Mouse (Mus musculus): ENCODE results near the gene Tmem132b. TPM values are rescaled to one million over a fixed set of nuclear protein-coding genes. Genes with fewer than 3 reads are reported as not detected.
"Not testable (repeated sequence)": the region's sequence is repeated elsewhere in the genome, so short reads cannot be mapped to it uniquely, and the experiment has no call there.

Gene Tmem132b
- 0.31 and 0.38 TPM in 2 replicates for polyA plus RNA-seq (2014; fragmentation: Nextera tagmentation; extraction: Ambion mirVana)

DNA sequence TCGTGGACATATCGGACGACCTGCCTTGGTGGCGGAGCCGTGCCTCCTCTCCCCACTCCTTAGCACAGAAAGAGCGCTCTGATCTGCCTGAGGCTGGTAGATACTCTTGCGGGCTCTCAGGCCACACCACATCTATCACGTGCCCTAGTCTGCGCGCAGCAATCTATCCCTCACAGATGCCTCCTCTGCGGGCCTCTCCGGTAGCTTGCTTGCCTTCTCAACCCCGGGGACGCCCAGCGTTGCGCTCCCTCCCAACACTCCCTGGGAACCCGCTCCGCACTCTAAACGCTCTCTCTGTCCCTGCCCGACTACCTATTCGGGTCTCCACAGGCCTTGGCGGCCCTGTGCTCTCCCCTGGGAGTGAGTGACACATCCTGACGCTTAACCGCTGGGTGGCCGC, at the start of gene Tmem132b:
Tmem132b (plus strand) TSS at position 141 of the 400 bp plus-strand sequence.
- DNase-seq (ENCODE audit: low spot score): peak; percentile 19
- no peak for ATAC-seq (ENCODE audit: low read depth)
- peaks cover 79% of the 10 kb centered on the region for H3K27me3 ChIP-seq (replicated peaks; ENCODE audit: control insufficient read depth, insufficient read depth, low read length)
- H3K4me2 ChIP-seq (ENCODE audit: low read depth, low read length): peak within 1 kb of the TSS; percentile 93
- WGBS: under 1% methylated on average over 15 of the region's 25 CpGs
- 0 out of 2 replicates have a peak, but pooled peaks cover 1% of the 10 kb centered on the region for H3K9me3 ChIP-seq (ENCODE audit: control insufficient read depth, low read length)
- peaks cover 6% of the 10 kb centered on the region; the same call in 1 of the 2 replicates for H3K4me1 ChIP-seq (ENCODE audit: control insufficient read depth, insufficient read depth, low read length)
- no peaks in the 10 kb centered on the region for H3K36me3 ChIP-seq (ENCODE audit: control insufficient read depth, insufficient read depth, low read length)
- H3K9ac ChIP-seq (ENCODE audit: low read depth, low read length): peak within 1 kb of the TSS; percentile 56
- H3K27ac ChIP-seq (replicated peaks; ENCODE audit: low read depth, low read length): no peak within 1 kb of the TSS
- H3K4me3 ChIP-seq (ENCODE audit: low read depth, low read length): peak within 1 kb of the TSS; percentile 48

DNA sequence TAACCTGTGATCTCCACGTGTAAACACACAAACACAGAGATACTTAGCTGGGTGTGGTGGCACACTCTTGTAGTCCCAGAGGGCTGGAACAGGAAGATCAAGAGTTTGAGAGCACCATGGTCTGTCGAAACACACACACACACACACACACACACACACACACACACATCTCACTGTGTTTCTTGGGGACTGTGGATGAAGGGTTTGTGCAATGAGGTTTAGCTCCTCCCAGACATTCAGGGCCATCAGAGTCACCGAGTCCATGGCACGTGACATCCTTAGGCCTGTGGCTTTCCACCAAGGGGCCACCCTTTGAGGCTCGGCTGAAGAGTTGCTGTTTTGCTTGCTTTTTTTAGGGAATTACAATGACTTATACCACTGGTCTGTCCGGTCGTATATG, 49.1 kb upstream of the Tmem132b start:
- Histone ChIP-seq H3K27ac (replicated peaks; ENCODE audit: low read depth, low read length) (no peak overlapping the region), H3K4me2 (ENCODE audit: low read depth, low read length) (no peak overlapping the region), H3K9me3 (ENCODE audit: control insufficient read depth, low read length) (no peaks in the 10 kb centered on the region), H3K27me3 (replicated peaks; ENCODE audit: control insufficient read depth, insufficient read depth, low read length) (no peaks in the 10 kb centered on the region), H3K36me3 (ENCODE audit: control insufficient read depth, insufficient read depth, low read length) (peaks cover 29% of the 10 kb centered on the region), H3K4me3 (ENCODE audit: low read depth, low read length) (no peak overlapping the region), H3K4me1 (ENCODE audit: control insufficient read depth, insufficient read depth, low read length) (no peaks in the 10 kb centered on the region), H3K9ac (ENCODE audit: low read depth, low read length) (no peak overlapping the region)
- no peak for DNase-seq (ENCODE audit: low spot score)
- ATAC-seq (ENCODE audit: low read depth): no peak
- 89% methylated on average over 7 of the region's 7 CpGs for WGBS

DNA sequence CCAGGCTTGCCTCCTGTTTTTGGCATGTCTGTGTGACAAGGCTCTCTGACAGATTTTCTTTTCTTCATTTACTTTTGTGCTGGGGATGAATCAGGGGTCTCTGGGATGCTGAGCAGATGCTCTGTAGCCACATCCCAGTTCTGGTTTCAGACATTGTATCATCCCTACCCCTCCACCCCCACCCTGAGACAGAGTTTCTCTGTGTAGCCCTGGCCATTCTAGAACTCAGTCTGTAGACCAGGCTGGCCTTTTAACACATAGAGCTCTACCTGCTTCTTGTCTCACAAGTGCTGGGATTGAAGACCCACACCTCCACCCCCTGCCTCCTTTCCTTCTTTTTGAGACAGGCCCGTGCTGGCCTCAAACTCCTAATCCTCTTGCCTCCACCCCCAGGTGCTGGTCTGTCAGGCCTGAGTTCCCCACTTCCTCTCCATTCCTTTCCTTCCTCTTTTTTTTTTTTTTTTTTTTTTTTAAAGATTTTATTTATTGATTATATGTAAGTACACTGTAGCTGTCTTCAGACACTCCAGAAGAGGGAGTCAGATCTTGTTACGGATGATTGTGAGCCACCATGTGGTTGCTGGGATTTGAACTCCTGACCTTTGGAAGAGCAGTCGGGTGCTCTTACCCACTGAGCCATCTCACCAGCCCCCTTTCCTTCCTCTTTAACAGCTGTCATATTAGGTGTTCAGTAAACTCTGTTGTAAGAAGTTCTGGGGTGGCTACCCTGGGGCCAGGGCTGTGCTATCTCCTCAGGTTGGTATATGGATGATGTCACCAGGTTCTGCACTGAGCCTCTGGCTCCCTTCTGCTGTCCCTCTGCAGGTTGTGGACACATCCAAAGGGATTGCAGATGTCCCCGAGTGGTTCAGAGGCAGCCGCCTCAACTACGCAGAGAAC, 47.6 kb upstream of the Tmem132b start:
- H3K4me3 ChIP-seq (ENCODE audit: low read depth, low read length): no peak overlapping the region
- no peak overlapping the region for H3K4me2 ChIP-seq (ENCODE audit: low read depth, low read length)
- ATAC-seq (ENCODE audit: low read depth): no peak
- no peaks in the 10 kb centered on the region for H3K9me3 ChIP-seq (ENCODE audit: control insufficient read depth, low read length)
- H3K4me1 ChIP-seq (ENCODE audit: control insufficient read depth, insufficient read depth, low read length): no peaks in the 10 kb centered on the region
- H3K9ac ChIP-seq (ENCODE audit: low read depth, low read length): no peak overlapping the region
- no peaks in the 10 kb centered on the region for H3K27me3 ChIP-seq (replicated peaks; ENCODE audit: control insufficient read depth, insufficient read depth, low read length)
- WGBS: 80% methylated on average over 5 of the region's 6 CpGs
- H3K27ac ChIP-seq (replicated peaks; ENCODE audit: low read depth, low read length): no peak overlapping the region
- no peak for DNase-seq (ENCODE audit: low spot score)
- peaks cover 31% of the 10 kb centered on the region for H3K36me3 ChIP-seq (ENCODE audit: control insufficient read depth, insufficient read depth, low read length)

DNA sequence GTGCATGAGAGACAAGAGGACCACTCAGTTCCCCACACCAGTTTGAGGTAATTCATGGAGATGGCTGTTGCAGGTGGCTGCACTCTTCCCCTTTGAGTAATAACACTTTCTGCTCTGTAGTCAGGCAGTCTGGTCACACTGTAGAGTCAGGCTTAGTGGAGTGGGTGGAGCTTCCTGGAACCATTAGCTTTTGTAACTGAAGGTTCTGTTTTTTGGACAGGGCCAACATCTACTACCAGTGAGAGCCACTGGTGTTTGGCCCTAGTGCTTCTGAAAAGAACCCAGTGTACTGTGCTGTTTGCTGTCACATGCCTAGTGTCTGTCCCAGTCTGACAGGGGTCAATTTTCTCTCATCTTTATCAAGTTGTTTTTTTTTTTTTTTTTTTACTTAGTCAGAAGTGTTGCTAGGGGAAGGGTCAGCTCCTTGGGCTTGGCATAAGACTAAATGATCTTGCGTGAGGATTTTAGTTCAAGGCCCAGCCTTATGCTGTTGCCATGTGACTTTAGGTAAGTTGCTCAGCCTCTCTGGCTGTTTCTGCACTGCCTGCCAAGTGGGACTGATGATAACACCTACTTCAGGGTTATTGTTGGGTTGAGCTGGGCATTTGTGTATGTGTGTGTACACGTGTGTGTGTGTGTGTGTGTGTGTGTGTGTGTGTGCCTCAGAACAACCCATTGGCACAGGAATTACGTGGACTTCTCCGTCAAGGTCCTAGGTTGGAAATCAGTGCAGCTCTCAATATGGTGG, 46.4 kb upstream of the Tmem132b start:
- Histone ChIP-seq H3K27ac (replicated peaks; ENCODE audit: low read depth, low read length) (no peak overlapping the region), H3K4me1 (ENCODE audit: control insufficient read depth, insufficient read depth, low read length) (no peaks in the 10 kb centered on the region), H3K9ac (ENCODE audit: low read depth, low read length) (no peak overlapping the region), H3K4me2 (ENCODE audit: low read depth, low read length) (no peak overlapping the region), H3K36me3 (ENCODE audit: control insufficient read depth, insufficient read depth, low read length) (peaks cover 40% of the 10 kb centered on the region), H3K27me3 (replicated peaks; ENCODE audit: control insufficient read depth, insufficient read depth, low read length) (no peaks in the 10 kb centered on the region), H3K9me3 (ENCODE audit: control insufficient read depth, low read length) (no peaks in the 10 kb centered on the region), H3K4me3 (ENCODE audit: low read depth, low read length) (no peak overlapping the region)
- ATAC-seq (ENCODE audit: low read depth) (no peak), DNase-seq (ENCODE audit: low spot score) (no peak)
- 92% methylated on average over 4 of the region's 4 CpGs for WGBS

DNA sequence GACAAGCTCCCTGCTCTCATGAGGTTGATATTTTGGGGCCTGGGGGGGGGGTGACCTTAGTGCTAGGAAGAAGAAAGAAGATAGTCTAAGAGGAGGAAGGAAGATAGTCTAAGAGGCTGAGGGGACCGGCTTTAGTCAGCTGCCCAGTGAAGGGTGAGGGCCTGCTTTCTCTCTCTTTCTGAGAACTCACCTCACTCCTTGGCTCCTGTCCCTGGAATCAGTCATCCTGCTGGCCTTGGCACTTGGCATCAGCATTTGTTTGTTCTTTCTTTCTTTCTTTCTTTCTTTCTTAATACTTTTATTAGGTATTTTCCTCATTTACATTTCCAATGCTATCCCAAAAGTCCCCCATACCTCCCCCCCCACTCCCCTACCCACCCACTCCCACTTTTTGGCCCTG, 45.5 kb upstream of the Tmem132b start:
- no peak overlapping the region for H3K4me2 ChIP-seq (ENCODE audit: low read depth, low read length)
- peaks cover 49% of the 10 kb centered on the region for H3K36me3 ChIP-seq (ENCODE audit: control insufficient read depth, insufficient read depth, low read length)
- 83% methylated on average over 1 of the region's 1 CpGs for WGBS
- H3K4me3 ChIP-seq (ENCODE audit: low read depth, low read length): no peak overlapping the region
- no peaks in the 10 kb centered on the region for H3K27me3 ChIP-seq (replicated peaks; ENCODE audit: control insufficient read depth, insufficient read depth, low read length)
- DNase-seq (ENCODE audit: low spot score): no peak
- H3K9ac ChIP-seq (ENCODE audit: low read depth, low read length): no peak overlapping the region
- no peaks in the 10 kb centered on the region for H3K4me1 ChIP-seq (ENCODE audit: control insufficient read depth, insufficient read depth, low read length)
- H3K27ac ChIP-seq (replicated peaks; ENCODE audit: low read depth, low read length): no peak overlapping the region
- H3K9me3 ChIP-seq (ENCODE audit: control insufficient read depth, low read length): no peaks in the 10 kb centered on the region
- ATAC-seq (ENCODE audit: low read depth): no peak

DNA sequence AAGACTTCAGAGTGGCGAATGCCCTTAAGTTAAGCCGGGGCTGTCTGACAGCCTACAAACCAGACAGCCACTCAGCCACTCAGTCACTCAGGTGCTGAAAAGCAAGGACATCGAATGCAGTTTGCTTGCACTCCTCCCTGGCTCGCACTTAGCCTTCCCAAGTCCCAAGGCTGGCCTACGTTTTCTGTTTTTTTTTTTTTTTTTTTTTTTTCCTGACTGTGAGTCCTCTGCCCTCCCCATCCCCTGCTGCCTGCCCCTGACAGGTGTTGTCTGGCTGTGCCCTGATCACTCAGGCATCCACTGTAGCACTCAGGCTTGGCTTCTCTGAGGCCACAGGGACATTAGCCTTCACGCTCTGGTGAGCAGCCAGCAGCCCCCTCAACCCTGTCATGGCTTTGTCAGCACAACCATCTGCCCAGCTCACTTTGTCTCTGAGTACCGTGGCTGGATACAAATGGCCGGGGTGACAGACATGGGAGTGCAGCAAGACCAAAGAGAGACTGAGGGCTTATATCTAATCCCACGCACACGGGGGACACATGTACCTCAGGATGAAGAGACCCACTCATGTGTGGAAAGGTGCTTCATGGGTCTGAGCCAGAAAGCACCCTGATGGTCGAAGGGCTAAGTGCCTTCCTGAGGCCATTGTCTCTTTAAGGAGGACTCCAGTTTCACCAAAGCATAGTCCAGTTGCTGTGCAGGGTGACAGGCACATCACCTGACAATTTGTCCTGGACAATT, 44.0 kb upstream of the Tmem132b start:
- 76% methylated on average over 11 of the region's 11 CpGs for WGBS
- peak; percentile 50 for DNase-seq (ENCODE audit: low spot score)
- H3K36me3 ChIP-seq (ENCODE audit: control insufficient read depth, insufficient read depth, low read length): peaks cover 57% of the 10 kb centered on the region

DNA sequence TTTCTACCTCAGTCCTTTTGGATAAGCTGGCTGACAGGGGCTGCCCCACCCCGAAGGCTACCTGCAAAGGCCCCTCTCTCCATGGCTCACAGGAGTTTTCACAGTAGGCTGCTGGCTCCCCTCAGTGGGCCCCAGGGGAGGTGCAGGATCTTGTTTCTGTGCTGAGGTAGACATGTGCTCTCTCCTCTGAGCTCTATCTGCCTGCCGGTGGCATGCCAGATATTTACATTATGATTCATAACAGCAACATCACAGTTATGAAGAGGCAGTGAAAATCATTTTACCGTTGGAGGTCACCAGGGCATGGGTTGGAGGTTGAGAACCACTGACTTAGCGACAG, 43.5 kb upstream of the Tmem132b start:
- H3K27me3 ChIP-seq (replicated peaks; ENCODE audit: control insufficient read depth, insufficient read depth, low read length): no peaks in the 10 kb centered on the region
- H3K9ac ChIP-seq (ENCODE audit: low read depth, low read length): no peak overlapping the region
- no peaks in the 10 kb centered on the region for H3K9me3 ChIP-seq (ENCODE audit: control insufficient read depth, low read length)
- H3K4me2 ChIP-seq (ENCODE audit: low read depth, low read length): no peak overlapping the region
- H3K4me3 ChIP-seq (ENCODE audit: low read depth, low read length): no peak overlapping the region
- no peak overlapping the region for H3K27ac ChIP-seq (replicated peaks; ENCODE audit: low read depth, low read length)
- ATAC-seq (ENCODE audit: low read depth): peak; percentile 41; the same call in 1 of the 2 replicates
- 56% methylated on average over 4 of the region's 4 CpGs for WGBS
- H3K4me1 ChIP-seq (ENCODE audit: control insufficient read depth, insufficient read depth, low read length): no peaks in the 10 kb centered on the region
- H3K36me3 ChIP-seq (ENCODE audit: control insufficient read depth, insufficient read depth, low read length): peaks cover 54% of the 10 kb centered on the region
- DNase-seq (ENCODE audit: low spot score): peak; percentile 60

More for the DNA sequence above, 44.0 kb upstream of the Tmem132b start:
- Histone ChIP-seq H3K9ac (ENCODE audit: low read depth, low read length) (no peak overlapping the region), H3K4me1 (ENCODE audit: control insufficient read depth, insufficient read depth, low read length) (no peaks in the 10 kb centered on the region), H3K4me3 (ENCODE audit: low read depth, low read length) (no peak overlapping the region), H3K27me3 (replicated peaks; ENCODE audit: control insufficient read depth, insufficient read depth, low read length) (no peaks in the 10 kb centered on the region), H3K27ac (replicated peaks; ENCODE audit: low read depth, low read length) (no peak overlapping the region), H3K4me2 (ENCODE audit: low read depth, low read length) (no peak overlapping the region), H3K9me3 (ENCODE audit: control insufficient read depth, low read length) (no peaks in the 10 kb centered on the region)
- peak; percentile 54; the same call in 1 of the 2 replicates for ATAC-seq (ENCODE audit: low read depth)

DNA sequence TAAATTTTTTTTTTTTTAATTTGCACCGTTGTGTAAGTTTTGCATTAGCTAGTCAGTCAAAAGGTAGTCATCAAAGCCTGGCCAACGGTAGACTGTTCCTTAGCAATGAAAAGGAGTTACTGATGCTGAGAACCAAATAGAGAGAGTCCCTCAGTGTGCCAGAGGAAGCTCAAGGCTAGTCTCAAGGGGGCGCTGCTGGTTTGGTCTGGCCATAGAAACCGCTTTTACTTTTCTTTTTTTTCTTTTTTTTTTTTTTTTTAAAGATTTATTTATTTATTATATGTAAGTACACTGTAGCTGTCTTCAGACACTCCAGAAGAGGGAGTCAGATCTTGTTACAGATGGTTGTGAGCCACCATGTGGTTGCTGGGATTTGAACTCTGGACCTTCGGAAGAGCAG, 42.6 kb upstream of the Tmem132b start:
- H3K27me3 ChIP-seq (replicated peaks; ENCODE audit: control insufficient read depth, insufficient read depth, low read length); ATAC-seq (ENCODE audit: low read depth); H3K4me1 ChIP-seq (ENCODE audit: control insufficient read depth, insufficient read depth, low read length); H3K9ac ChIP-seq (ENCODE audit: low read depth, low read length); H3K4me2 ChIP-seq (ENCODE audit: low read depth, low read length); H3K27ac ChIP-seq (replicated peaks; ENCODE audit: low read depth, low read length); H3K4me3 ChIP-seq (ENCODE audit: low read depth, low read length); H3K9me3 ChIP-seq (ENCODE audit: control insufficient read depth, low read length); DNase-seq (ENCODE audit: low spot score): not testable (repeated sequence)
- peaks cover 48% of the 10 kb centered on the region for H3K36me3 ChIP-seq (ENCODE audit: control insufficient read depth, insufficient read depth, low read length)
- 86% methylated on average over 5 of the region's 5 CpGs for WGBS
